Comparison of ENCODE assay signal across 8 mouse cellular contexts in genomic region chr2:45112021-45112747, GRCm38 (mm10). TPM values are rescaled to one million over a fixed set of nuclear protein-coding genes. Genes with fewer than 3 reads are reported as not detected.
DNase-seq lines count a peak whose midpoint lies in the region; ATAC-seq and TF ChIP-seq lines count a peak whose summit lies in the region.

No protein-coding gene starts in this region.

- peaks cover 55% of the 10 kb centered on the region for H3K79me2 ChIP-seq in myocyte (ENCODE audit: control insufficient read depth, insufficient read depth)

- H3K9me3 ChIP-seq in neural tube, embryonic 11.5 days (ENCODE audit: control insufficient read depth, low read length), result no peaks in the 10 kb centered on the region
- no peaks in the 10 kb centered on the region for H3K9me3 ChIP-seq in forebrain, embryonic 10.5 days
- H3K9me3 ChIP-seq in limb, embryonic 10.5 days (replicated peaks), result no peaks in the 10 kb centered on the region

- TF ChIP-seq POLR2A in myocyte (IDR thresholded peaks at IDR 0.05; ENCODE audit: insufficient read length, low read depth), result no peak

- peak overlapping the region; percentile 75 for H3K27ac ChIP-seq in neural tube, embryonic 11.5 days (ENCODE audit: low read depth, low read length)
- peak overlapping the region; percentile 100 for H3K27ac ChIP-seq in forebrain, embryonic 10.5 days
- peak overlapping the region; percentile 53; the same call in 1 of the 2 replicates for H3K27ac ChIP-seq in limb, embryonic 10.5 days

- H3K4me1 ChIP-seq in neural tube, embryonic 11.5 days (ENCODE audit: control insufficient read depth, insufficient read depth, low read length), result peaks cover 25% of the 10 kb centered on the region
- peaks cover 75% of the 10 kb centered on the region for H3K4me1 ChIP-seq in forebrain, embryonic 10.5 days
- H3K4me1 ChIP-seq in limb, embryonic 10.5 days, result peaks cover 81% of the 10 kb centered on the region

- H3K36me3 ChIP-seq in neural tube, embryonic 11.5 days (ENCODE audit: control insufficient read depth, insufficient read depth, low read length), result no peaks in the 10 kb centered on the region
- H3K36me3 ChIP-seq in forebrain, embryonic 10.5 days (replicated peaks), result no peaks in the 10 kb centered on the region
- H3K36me3 ChIP-seq in limb, embryonic 10.5 days, result no peaks in the 10 kb centered on the region
- H3K36me3 ChIP-seq in myocyte (ENCODE audit: control insufficient read depth, insufficient read depth), result no peaks in the 10 kb centered on the region

- H3K4me2 ChIP-seq in neural tube, embryonic 11.5 days (ENCODE audit: low read depth), result peak overlapping the region; percentile 71
- H3K4me2 ChIP-seq in myocyte (ENCODE audit: low read depth), result peak overlapping the region; percentile 98

- H3ac ChIP-seq in myocyte (ENCODE audit: control insufficient read depth, insufficient read length), result no peak overlapping the region

- 2% methylated on average over 9 of the region's 9 CpGs for WGBS in neural tube, embryonic 11.5 days
- 3% methylated on average over 9 of the region's 9 CpGs for WGBS in forebrain, embryonic 10.5 days
- WGBS in limb, embryonic 10.5 days, result 3% methylated on average over 9 of the region's 9 CpGs

- no peak for ATAC-seq in neural tube, embryonic 11.5 days (ENCODE audit: insufficient read depth, low FRiP score, low TSS enrichment)
- ATAC-seq in CD4-positive, CD25-positive, alpha-beta regulatory T cell, adult 4 months, result no peak

- no peak for DNase-seq in neural tube, embryonic 11.5 days (ENCODE audit: low spot score)
- no peak for DNase-seq in neural tube, embryonic 10.5 days (ENCODE audit: extremely low spot score, low spot score)
- no peak for DNase-seq in forebrain, embryonic 10.5 days (ENCODE audit: extremely low spot score, low spot score)
- DNase-seq in limb, embryonic 10.5 days (ENCODE audit: low spot score), result no peak
- no peak for DNase-seq in thymus, postnatal 0 days (ENCODE audit: low spot score)
- DNase-seq in embryo, embryonic 11 days, result no peak

- H3K27me3 ChIP-seq in neural tube, embryonic 11.5 days (ENCODE audit: control insufficient read depth, insufficient read depth, low read length), result no peaks in the 10 kb centered on the region
- peaks cover 3% of the 10 kb centered on the region; the same call in 1 of the 2 replicates for H3K27me3 ChIP-seq in forebrain, embryonic 10.5 days (ENCODE audit: poor library complexity, severe bottlenecking)
- peaks cover 62% of the 10 kb centered on the region for H3K27me3 ChIP-seq in limb, embryonic 10.5 days (ENCODE audit: low read depth, poor library complexity, severe bottlenecking)
- no peaks in the 10 kb centered on the region for H3K27me3 ChIP-seq in myocyte (ENCODE audit: control insufficient read depth, insufficient read depth, insufficient read length)

- peak overlapping the region; percentile 81 for H3K9ac ChIP-seq in neural tube, embryonic 11.5 days (ENCODE audit: low read length)

- H3K4me3 ChIP-seq in neural tube, embryonic 11.5 days (ENCODE audit: low read depth, low read length), result peak overlapping the region; percentile 96
- H3K4me3 ChIP-seq in forebrain, embryonic 10.5 days, result peak overlapping the region; percentile 99
- peak overlapping the region; percentile 40 for H3K4me3 ChIP-seq in limb, embryonic 10.5 days
- H3K4me3 ChIP-seq in myocyte, result peak overlapping the region; percentile 87

TF ChIP-seq in myocyte, 11 proteins besides CTCF, POLR2A, EP300 and RAD21:
- TF ChIP-seq REST (IDR thresholded peaks at IDR 0.05; ENCODE audit: insufficient read depth, insufficient read length) (no peak), TCF12 (IDR thresholded peaks at IDR 0.05; ENCODE audit: insufficient read depth, poor library complexity, severe bottlenecking) (no peak), MAX (IDR thresholded peaks at IDR 0.05; ENCODE audit: low read depth) (no peak), SRF (IDR thresholded peaks at IDR 0.05; ENCODE audit: control insufficient read depth, insufficient read length, low read depth) (no peak), USF1 (IDR thresholded peaks at IDR 0.05; ENCODE audit: low read depth) (no peak), MYOG (IDR thresholded peaks at IDR 0.05; ENCODE audit: control insufficient read depth in 1 of 3, insufficient read depth in 1 of 3, insufficient read length in 2 of 3, low read depth in 2 of 3) (no peak), MYOD1 (IDR thresholded peaks at IDR 0.05; ENCODE audit: control insufficient read depth in 1 of 3, insufficient read length in 2 of 3, low read depth in 2 of 3) (no peak), POLR2AphosphoS2 (IDR thresholded peaks at IDR 0.05; ENCODE audit: insufficient read length, low read depth) (no peak), E2F4 (IDR thresholded peaks at IDR 0.05; ENCODE audit: insufficient read depth) (no peak), CEBPB (IDR thresholded peaks at IDR 0.05; ENCODE audit: insufficient read depth, poor library complexity, severe bottlenecking) (no peak), TCF3 (IDR thresholded peaks at IDR 0.05; ENCODE audit: insufficient read length, low read depth) (no peak)

RNA-seq across cellular contexts. Expression of gene Zeb2, which starts 5.0 kb away (rescaled TPM):
- polyA plus RNA-seq in neural tube, embryonic 11.5 days (2014; fragmentation: Nextera tagmentation; extraction: Ambion mirVana), result 48.3 and 55.9 TPM in 2 replicates
- polyA plus RNA-seq in forebrain, embryonic 10.5 days (2016; fragmentation: Nextera tagmentation; extraction: Ambion mirVana), result 30.2 and 30.4 TPM in 2 replicates
- 5.3 and 5.4 TPM in 2 replicates for polyA plus RNA-seq in limb, embryonic 10.5 days (2016; fragmentation: Nextera tagmentation; extraction: Ambion mirVana)
- polyA plus RNA-seq in myocyte (2012; fragmentation: generic; extraction: Trizol), result 10.8 TPM
- 1 to 10 TPM in 1 of 2 experiments, under 1 TPM in 1; 0.71 to 2.3 TPM for polyA plus RNA-seq in CD4-positive, CD25-positive, alpha-beta regulatory T cell, adult 4 months (2017; shearing (Covaris generic))
- 3.9 and 4.8 TPM in 2 replicates for polyA plus RNA-seq in thymus, postnatal 0 days (2015; fragmentation: Nextera tagmentation; extraction: Ambion mirVana)

Comparison
In these comparisons a context has a peak if more than half of its experiments do, and no peak if none do; other contexts are left out.
1. H3K4me3 ChIP-seq: peak in every context shown above with its lines; median percentile 99 in forebrain, embryonic 10.5 days; 96 in neural tube, embryonic 11.5 days; 87 in myocyte; 40 in limb, embryonic 10.5 days.